Mouse (Mus musculus) adrenal gland, adult 18-20 months (tissue): Measurements from ENCODE around the gene Lrrc72. TPM values are rescaled to one million over a fixed set of nuclear protein-coding genes. Genes with fewer than 3 reads are reported as not detected.
"Not testable (repeated sequence)": the region's sequence is repeated elsewhere in the genome, so short reads cannot be mapped to it uniquely, and the experiment has no call there.

ENCODE experiments used
- DNase-seq, 2 experiments: peaks; one replicate each; pipeline ENCODE4 v3.0.0; 2021 to 2022; ENCODE audit warnings: low spot score in 2 of 2
- long read RNA-seq, 2 experiments: library from polyadenylated mRNA; stranded (forward); transcript quantifications; one replicate each; pipeline ENCODE4 v2.0.0; 2021
- total RNA-seq, 2 experiments: library from RNA; stranded (reverse); gene quantifications; 1 replicate in 1 of 2; 2 replicates in 1 of 2; pipeline ENCODE4 v1.2.3; 2021

The Lrrc72 gene
- total RNA-seq, result not detected
- long read RNA-seq, experiment 1, result 0 reads
- long read RNA-seq, experiment 2, result 0 reads

DNA sequence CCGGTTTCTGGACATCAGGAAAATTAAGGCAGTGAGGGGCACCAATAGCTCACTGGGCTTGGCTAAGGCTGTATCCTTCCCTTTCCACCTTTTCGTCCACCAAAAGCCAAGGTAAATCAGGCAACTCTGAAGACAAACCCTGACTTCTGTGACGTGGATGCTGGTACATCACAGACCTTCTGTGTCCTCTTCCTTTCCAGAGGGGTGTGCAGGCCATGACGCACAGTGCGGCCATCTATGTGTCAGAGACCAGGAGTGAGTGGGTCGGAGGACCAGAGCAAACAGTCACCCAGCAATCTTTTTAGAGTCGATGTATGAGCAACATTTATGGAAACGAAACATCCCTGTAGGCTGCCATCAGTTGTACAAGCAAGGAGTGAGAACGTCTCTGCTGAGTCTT is at the start of gene Lrrc72:
Gene Lrrc72, minus strand, starts transcription at position 101 of the 400 bp plus-strand sequence.
- no peak for DNase-seq

DNA sequence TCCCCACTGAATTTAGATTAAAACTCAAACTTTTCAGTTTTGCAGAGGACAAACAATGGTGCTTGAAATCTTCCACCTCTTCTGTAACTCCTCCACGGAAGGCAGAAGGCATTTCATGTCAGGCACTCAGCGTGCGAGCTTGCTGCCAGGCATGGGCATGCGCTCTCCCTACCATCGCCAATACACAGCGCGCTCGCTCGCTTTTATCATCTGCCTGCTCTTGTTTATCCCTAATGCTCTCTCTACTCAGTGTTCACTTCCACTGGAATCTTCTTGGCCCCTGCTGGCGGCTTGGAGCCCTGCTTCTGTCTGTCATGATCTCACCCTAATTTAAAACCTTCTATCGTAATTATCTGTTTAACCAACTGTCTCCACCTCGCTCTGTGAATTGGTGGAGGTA is 49.1 kb upstream of the Lrrc72 start:
- DNase-seq, result no peak

DNA sequence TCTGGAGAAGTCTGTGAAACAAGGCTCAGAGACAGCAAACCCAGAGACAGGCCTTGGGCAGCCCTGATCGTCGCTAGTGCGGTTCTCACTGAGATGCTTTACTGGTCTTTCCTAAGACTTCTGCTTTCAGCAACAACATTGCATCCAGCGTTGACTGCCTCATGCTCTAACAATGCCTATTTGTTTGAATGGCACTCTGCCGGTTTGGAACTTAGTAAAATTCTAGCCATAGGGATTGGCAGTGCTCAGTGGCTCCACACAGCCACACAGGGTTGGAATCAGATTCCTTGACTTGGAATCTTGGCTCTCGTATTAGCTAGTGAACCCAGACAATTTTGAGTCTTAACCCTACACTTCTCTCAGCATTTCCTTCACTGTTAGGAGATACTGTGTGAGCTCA is 38.1 kb upstream of the Lrrc72 start:
- DNase-seq, result no peak

DNA sequence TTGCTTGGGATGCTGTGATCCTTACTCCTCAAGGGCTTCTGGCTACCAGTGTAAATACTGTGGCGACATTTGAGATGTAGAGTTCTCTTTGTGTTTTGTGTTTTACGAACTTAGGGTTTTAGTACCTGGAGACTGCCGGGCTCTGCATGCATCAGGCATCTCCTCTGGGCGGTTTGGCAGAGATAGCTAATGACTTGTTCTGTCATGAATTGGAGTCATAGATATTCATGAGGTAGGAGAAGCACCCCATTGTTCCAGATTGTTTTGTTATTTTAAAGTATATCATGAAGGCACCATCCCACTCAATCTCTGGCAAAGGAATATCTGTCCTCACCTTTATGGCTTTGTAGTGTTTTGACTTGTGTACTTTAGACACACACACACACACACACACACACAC is 37.3 kb upstream of the Lrrc72 start:
- no peak for DNase-seq

DNA sequence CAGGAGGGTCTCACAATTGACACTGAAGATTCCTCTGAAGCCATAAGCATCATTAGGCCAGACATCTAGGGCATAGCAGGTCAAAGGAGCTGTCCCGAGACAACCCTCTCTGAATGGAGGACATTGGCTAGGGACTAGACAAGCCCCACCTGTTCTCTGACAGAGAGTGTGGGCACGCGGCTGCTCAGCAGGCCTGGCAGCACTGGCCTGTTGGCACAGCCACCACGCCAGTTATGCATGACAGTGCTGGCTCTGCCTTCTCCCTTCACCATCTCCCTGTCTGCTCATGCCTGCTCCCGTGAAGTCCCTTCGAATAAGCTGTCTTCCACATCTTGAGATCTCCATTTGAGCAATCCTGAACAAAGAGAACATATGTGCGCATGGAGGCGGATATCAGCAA is 36.4 kb upstream of the Lrrc72 start:
- DNase-seq, result no peak

DNA sequence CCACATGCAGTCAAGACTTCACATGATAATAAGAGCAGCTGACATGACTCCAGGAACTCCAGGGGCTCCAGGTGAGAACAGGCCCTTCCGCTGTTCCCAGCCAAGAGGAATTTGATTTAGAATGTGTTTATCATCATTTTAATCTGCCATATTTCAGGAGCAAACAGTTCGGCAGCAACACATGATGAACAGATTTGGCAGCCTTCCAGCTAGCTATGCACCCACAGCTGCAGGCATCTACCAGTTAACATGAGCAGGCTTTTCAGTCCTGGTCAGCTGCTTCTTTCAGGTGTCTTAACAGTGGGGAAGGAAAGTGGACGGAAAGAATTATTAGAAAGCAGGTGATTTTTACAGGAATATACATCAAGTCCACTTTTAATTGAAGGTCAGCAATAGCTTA is 21.6 kb upstream of the Lrrc72 start:
- no peak for DNase-seq

DNA sequence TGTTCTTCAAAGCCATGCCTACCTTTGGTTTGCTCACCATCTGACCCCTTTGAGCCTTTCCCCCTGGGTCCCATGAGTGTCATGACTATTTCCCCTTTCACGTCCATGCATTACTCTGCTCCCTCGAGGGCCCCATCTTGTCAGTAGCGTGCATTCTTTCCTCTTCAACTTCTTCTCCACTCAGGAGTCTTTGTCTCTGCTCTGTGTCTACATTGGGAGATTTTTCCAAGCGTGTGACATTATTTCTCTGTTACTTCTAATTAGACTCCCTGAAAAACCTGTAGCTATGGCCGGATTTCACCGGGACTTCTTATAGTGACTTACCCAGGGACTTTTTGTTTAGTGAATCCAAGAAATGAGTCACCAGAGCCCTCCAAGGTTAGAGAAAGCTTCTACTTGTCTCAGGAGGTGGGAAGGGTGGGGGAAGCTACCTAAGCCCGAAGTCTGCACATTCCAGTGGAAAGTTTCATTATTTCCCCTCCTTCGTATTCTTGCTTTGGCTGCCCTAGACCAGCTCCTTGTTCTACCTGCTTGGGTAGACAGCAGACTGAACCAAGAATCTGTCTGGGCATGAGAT is 14.6 kb upstream of the Lrrc72 start:
- DNase-seq, result no peak

DNA sequence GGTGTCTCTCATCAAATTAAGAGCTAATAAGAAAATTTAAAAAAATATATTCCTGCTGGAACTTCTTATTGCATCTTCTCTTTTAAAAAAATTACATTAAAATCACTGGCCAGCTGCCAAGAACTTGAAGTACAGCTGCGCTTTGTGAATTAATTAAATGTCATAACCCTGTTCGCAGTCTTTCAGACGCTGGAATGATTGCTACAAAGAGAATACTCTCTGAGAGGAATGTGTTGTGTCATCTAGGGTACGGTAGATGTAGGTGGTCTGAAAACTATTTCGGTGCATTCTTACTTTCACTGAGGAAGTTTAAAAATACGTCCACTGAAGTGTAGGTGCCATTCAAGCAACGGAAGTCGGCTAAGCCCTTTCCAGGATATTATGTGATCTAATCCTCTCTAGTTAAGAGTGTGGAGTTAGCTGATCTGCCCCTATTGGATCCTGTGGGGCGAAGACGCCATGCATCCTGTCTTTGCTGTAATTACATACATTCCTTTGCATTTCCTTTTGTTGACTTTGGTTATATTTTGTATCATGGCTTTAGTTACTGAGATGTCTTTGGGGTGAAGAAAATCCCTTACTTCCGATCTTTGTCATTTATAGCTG is 9.0 kb upstream of the Lrrc72 start:
- DNase-seq, result no peak

DNA sequence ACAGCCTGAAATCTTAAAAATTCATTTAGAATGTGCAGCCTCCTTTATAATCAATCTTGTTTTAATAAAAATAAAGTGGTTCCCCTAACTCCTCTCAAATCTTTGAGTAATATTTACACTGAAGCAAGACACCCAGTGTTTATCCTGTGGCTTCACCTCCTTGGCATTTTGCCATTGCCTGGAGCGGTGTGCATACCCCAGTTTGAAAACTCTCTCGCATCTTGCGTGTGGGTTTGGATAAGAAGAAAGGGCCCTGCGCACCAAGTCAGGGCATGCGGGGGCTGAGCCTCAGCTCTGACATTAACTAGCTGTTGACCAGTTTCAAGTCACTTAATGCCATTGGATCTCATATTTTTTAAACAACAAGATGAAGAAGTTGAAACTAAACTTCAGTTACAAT is 2.2 kb upstream of the Lrrc72 start:
- DNase-seq, result no peak

DNA sequence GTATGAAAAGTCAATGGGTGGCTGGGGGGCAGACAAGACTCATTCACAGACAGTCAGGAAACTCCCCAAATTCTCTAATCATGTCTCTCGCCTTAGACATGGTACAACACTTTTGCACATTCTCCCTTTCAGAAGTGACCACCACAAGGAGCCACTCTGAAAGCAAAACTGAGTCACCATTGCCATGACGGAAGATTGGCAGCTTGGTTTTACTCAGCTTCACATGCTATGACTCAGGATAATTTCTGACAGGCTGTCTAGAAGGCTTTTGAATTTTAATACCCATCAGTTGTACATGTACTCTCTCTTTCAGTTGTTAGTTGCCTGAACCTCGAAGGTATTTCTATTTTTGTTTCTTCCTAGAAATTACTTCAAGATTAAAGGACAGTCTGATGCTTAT is 12.0 kb downstream of the Lrrc72 start:
- DNase-seq, result no peak

DNA sequence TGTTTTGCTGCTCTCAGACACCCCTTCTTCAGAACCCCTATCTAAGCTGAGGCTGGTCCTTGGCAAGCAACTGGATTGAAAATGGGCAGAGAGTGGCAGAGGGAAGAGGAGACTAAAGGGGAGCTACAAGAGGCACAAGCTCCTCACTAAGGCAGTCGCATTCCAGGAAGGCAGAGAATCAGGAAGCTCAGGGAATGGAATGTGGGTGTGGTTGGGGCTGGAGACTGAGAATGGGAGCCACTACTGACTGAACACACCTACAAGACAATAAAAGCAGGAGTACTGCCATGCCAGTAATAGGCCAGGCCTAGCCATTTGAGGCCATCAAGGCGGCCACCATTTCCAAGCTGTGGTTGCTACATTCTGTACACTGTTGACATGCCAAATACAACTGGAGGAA is 21.8 kb downstream of the Lrrc72 start:
- no peak for DNase-seq

DNA sequence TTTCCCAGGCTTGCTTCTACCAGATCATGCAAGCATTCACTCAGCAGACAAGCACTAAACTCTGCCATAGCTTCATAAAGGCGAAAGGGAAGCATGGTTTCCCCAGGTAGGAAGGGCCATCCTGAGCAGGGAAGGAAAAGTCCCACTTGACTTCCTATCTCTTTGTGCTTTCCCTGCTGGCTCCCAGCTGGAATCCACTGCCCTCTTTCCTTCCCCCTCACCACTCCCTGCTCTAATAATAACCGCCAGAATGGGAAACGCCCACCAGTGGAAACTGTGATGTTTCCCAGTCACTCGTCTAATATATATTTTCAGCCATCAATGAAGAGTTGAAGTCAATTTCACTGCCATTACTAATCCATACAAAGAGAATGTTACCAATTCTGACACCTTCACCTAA is 28.8 kb downstream of the Lrrc72 start:
- no peak for DNase-seq

DNA sequence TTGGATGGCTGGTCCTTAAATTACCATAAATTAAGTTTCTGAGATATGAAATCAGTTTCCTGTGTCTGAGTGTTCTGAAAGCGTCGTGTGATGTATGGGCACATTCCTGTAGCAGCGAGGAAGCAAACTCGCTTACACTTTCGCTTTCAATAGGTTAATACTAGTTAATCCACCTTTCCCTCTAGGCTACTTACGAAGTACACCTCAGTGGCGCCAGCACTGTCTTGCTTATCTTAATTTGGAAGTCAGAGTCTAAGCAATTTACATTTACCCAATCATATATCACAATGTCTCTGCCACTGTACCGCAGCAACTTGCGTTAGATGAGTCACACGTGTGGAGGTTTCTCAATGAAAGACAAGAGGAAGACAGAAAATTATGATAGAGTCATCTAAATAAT is 36.3 kb downstream of the Lrrc72 start:
- DNase-seq, result no peak

DNA sequence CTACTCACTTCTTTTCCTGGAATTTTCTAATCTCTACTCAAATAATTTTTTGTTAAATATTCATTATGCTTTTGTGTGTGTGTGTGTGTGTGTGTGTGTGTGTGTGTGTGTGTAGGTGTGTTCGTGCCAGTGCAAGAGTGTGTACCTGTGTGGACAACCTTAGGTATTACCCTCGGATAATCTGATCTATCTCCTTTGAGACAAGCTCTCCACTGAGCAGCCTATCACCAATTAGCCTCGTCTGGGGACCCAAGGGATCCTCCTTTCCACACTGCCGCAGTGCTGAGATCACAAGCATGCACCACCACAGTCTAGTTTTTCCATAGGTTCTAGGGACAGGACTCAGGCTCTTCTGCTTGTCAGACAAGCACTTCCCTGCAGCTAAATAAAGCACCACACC is 37.0 kb downstream of the Lrrc72 start:
- DNase-seq, result no peak

DNA sequence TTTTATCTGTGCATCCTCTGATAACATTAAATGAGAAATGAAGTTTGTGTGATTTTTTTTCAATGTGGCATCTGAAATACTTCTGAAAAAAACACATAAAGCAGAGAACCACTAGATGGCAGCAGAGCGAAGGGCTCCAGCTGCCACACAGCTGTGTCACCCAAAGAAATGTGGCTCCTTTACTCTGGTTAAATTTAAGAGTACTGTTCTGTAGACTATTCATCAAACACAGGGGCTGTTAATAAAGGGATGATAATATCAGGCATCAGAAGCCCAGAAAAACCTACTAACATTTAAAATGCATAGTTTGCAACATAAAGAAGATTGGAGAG is 38.1 kb downstream of the Lrrc72 start:
- DNase-seq, result peak in 1 of 2 experiments; percentile 16

DNA sequence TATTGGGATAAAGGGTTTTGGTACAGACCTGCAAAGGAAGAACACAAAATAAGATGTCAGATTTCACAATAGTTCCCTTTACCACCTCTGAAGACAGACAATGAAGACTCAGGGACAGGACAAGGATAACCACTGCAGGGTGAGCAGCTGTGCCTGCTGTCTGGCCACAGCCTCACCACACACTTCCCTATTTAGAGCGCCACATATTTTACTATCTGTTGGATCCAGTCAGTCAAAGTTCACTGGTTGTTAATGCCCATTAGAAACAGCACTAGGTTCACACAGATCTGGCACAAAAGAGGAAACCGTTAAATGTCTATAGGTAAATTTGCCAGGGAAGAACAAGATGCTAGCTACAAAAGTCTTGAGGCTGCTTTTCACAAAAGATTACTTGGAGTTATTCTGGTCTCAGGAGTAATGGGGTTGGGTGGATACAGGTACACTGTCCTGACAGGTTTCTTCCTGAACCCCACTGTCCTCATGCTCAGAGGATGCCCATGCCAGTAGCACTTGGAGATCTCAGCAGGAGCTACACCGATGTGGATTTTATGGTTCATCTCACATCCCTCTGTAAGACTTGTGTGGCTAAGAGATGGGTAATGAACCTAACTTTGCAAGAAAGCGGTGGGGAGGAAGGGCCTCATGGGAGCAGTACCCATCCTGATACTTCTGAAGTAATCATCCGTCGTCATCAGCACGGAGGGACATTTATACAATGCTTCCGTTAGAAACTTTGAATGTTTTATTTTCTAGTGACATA is 38.6 kb downstream of the Lrrc72 start:
- no peak for DNase-seq

DNA sequence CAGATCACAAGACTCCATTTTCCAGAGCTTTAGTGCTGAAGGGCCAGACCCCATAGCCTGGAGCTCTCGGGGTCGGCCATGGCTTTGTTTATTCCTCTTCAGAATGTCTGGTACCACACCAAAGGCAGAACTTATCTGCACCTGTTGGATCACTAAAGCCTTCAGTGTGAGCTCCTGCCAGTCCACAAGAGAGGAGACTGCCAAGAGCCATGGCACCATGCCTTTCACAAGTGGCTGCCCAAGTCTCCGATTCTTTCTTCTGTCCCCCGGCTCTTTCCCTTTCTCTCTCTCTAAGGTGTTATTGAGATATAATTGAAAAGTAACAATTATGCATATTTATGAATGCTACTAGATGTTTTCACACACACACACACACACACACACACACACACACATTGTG is 43.1 kb downstream of the Lrrc72 start:
- no peak for DNase-seq

DNA sequence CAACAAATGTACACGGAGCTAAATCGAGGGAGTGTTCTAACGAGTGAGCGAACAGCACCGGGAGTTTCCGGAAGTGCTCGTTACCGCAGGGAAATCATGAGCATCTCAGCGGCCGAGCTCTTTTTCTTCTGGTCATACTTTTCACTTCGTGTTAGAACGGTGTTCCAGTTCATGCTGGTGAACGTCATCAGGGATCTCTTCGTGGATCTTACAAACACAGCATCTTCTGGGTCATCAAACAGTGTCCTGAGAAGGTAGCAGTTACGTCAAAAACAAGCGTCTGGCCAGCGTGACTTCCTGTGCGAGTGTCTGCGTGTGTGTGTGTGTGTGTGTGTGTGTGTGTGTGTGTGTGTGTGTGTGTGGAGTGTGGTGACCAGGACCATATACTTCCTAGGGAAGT is 44.7 kb downstream of the Lrrc72 start:
- no peak for DNase-seq

DNA sequence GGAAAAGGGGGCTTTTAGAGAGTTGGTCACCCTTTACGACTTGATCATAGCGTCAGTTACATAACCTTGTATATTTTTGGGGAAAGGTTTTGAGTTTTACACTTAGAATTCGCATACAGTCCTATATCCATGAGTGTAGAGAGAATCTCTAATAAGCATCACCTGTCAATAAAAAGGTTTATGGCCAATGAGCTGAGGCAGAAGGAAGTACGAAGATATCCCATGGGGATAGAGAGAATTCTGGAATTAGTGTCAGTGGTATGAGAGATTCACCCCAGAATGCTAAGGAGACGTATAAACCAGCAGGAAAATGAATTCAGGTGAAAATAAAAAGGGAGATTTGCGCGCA is 45.4 kb downstream of the Lrrc72 start:
- DNase-seq, result no peak

DNA sequence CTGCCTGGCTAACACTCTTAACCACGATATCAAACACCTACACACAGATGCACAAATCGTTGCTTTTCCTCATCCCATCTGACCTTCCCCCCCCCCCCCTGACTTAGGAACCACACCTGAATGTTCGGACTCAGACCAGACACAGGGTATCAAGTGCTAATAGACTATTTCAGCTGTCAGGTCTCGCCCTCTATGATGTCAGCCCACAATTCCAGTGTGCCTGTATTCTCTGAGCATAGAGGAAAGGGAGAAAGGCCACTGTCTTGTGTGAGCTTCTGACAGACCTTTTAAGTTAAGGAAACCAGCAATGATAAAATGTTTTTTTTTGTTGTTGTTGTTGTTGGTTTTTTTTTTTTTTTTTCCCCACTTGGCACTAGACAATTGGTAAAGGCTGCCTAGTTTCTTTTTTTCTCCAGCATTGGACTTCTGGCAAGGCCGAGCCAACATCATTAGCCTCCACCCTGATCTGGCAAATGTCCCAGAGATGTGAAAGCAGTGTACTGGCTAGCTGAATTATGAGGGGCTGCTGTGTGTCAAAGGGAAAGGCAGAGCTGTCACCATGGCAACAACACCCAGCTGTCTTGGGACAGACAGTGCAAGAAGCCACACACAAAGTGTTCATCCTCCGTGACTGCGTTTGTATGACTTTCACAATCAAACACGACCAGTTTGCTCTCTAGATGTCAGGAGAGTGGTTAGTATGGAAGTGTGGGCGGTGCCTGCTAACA is 46.0 kb downstream of the Lrrc72 start:
- DNase-seq, result peak in 1 of 2 experiments; percentile 26

DNA sequence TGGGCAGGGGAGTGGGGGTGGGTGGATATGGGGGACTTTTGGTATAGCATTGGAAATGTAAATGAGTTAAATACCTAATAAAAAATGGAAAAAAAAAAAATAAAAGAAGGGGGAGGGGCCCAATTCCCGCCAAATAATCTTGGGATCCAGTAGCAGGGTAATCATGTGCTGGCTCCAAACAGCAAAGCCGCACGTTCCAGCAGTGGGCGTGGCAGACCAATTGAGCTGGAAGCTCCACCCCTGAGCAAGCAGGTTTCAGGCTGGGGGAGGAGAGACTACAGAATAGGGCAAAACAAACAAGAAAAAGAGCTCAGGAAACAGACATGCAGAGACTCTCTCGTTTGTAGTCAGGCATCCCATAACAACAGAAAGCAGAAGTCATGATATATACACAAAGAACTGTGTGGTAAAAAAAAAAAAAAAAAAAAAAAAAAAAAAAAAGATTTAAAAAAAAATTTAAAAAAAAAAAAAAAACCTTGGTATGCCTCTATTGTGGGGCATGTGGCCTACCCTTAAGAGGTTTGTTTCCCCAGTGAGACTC is 47.5 kb downstream of the Lrrc72 start:
- DNase-seq, result not testable (repeated sequence)

DNA sequence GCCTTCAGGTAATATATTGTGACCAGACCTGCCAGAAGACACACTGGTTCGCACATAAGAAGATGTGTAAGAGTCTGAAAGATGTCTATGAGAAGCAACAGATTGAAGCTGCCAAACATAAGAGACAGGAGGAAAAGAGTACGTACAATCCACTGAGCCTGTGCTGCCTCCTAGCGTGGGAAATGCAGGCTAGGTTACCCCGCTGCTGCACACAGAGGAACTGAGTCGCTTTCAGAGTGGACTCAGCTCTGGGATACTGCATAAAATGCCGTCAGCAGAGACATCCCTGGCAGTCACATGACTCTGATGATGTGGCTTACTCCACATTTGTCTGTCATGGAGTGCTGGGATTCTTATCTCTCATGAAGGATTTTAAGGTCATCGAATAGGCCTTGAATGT is 58.2 kb downstream of the Lrrc72 start:
- no peak for DNase-seq
